Mouse (Mus musculus): ENCODE results near the gene Pdzrn4. TPM values are rescaled to one million over a fixed set of nuclear protein-coding genes. Genes with fewer than 3 reads are reported as not detected.

Pdzrn4 gene
- polyA plus RNA-seq, 1 experiment from 2014 or later, result 0.02 TPM

- H3K4me1 ChIP-seq (ENCODE audit: control insufficient read depth, low read depth, low read length), result no peaks in the 10 kb centered on the region
- H3K9ac ChIP-seq (ENCODE audit: low read depth, low read length), result no peak overlapping the region
- H3K9me3 ChIP-seq (replicated peaks; ENCODE audit: control insufficient read depth, low read length), result no peaks in the 10 kb centered on the region; the same call in 1 of the 2 replicates
- no peaks in the 10 kb centered on the region for H3K36me3 ChIP-seq (ENCODE audit: control insufficient read depth, insufficient read depth)
- no peak for ATAC-seq (ENCODE audit: low read depth)
- H3K4me3 ChIP-seq (ENCODE audit: low read depth, low read length), result no peak overlapping the region
- no peak overlapping the region for H3K27ac ChIP-seq (ENCODE audit: low read length)
- 76% methylated on average over 6 of the region's 6 CpGs for WGBS (ENCODE audit: insufficient replicate concordance)
- H3K4me2 ChIP-seq (ENCODE audit: low read depth, low read length), result no peak overlapping the region
- no peaks in the 10 kb centered on the region for H3K27me3 ChIP-seq (ENCODE audit: control insufficient read depth, insufficient read depth, low read depth, low read length)
Measured at GRCm38 (mm10) chr15:92679541-92679940, 282.9 kb downstream of the Pdzrn4 start.

DNA sequence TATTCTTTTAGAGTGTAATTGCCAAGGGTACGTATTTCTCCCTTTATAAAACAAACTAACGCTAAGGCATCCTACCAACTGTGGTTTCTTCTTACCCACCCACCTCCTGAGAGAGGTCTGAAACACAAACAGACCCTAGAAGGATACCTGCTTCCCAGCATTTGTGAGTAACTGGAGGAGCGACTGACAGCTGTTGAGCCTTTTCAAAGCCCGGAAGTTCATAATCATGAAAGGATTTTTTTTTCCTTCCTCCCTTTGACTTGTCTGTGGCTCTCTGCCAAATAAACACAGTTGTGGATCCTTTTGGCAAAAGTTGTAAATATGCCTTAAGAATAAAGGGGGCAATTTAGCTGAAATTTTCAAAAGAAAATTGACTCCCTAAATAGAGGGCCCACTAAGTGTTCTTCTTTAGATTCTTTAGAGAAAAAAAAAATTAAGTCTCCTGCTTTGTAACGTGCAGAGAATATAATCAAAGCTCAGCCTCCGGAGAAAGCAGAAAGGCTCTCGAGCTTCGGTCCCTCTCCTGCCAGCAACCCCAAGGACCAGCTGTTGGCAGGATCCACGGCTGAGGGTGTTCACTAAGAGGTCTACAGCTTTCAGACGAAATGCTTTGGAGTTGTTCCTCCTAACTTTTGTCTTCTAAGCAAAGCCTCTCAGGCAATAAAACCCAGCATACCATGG lies 299.7 kb downstream of the Pdzrn4 start:
- Histone ChIP-seq H3K36me3 (ENCODE audit: control insufficient read depth, insufficient read depth) (no peaks in the 10 kb centered on the region), H3K4me1 (ENCODE audit: control insufficient read depth, low read depth, low read length) (no peaks in the 10 kb centered on the region), H3K4me3 (ENCODE audit: low read depth, low read length) (no peak overlapping the region), H3K9ac (ENCODE audit: low read depth, low read length) (no peak overlapping the region), H3K9me3 (replicated peaks; ENCODE audit: control insufficient read depth, low read length) (no peaks in the 10 kb centered on the region), H3K4me2 (ENCODE audit: low read depth, low read length) (no peak overlapping the region), H3K27me3 (ENCODE audit: control insufficient read depth, insufficient read depth, low read depth, low read length) (no peaks in the 10 kb centered on the region), H3K27ac (ENCODE audit: low read length) (no peak overlapping the region)
- ATAC-seq (ENCODE audit: low read depth), result no peak
- 40% methylated on average over 10 of the region's 10 CpGs for WGBS (ENCODE audit: insufficient replicate concordance)

GRCm38 (mm10) chr15:92704146-92704545 lies 307.5 kb downstream of the Pdzrn4 start:
- Histone ChIP-seq H3K36me3 (ENCODE audit: control insufficient read depth, insufficient read depth) (no peaks in the 10 kb centered on the region), H3K4me1 (ENCODE audit: control insufficient read depth, low read depth, low read length) (no peaks in the 10 kb centered on the region)
- WGBS (ENCODE audit: insufficient replicate concordance), result 54% methylated on average over 8 of the region's 8 CpGs

DNA sequence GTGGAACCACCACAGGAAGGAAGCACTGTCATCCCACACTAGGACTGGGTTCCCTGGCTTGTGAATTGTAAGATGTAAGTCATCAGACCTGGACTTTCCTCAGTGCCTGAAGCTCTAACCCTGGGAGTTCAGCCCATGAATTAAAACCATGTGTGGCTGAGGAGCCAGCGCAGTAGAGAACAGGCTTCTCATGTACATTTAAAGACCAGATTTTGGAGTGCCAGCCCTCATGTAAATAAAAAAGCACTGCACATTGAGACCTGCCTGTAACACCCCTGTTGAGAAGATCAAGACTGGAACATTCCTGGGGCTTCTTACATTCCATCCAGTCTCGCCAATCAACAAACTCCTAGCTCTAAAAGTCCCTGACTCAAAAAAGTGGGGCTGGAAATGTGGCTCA lies 342.0 kb downstream of the Pdzrn4 start:
- no peaks in the 10 kb centered on the region for H3K4me1 ChIP-seq (ENCODE audit: control insufficient read depth, low read depth, low read length)
- H3K36me3 ChIP-seq (ENCODE audit: control insufficient read depth, insufficient read depth), result no peaks in the 10 kb centered on the region
- H3K9me3 ChIP-seq (replicated peaks; ENCODE audit: control insufficient read depth, low read length), result no peaks in the 10 kb centered on the region
- 40% methylated on average over 2 of the region's 2 CpGs for WGBS (ENCODE audit: insufficient replicate concordance)
- no peak overlapping the region for H3K27ac ChIP-seq (ENCODE audit: low read length)
- no peak overlapping the region for H3K4me3 ChIP-seq (ENCODE audit: low read depth, low read length)
- no peak for ATAC-seq (ENCODE audit: low read depth)
- H3K9ac ChIP-seq (ENCODE audit: low read depth, low read length), result no peak overlapping the region
- H3K27me3 ChIP-seq (ENCODE audit: control insufficient read depth, insufficient read depth, low read depth, low read length), result no peaks in the 10 kb centered on the region
- H3K4me2 ChIP-seq (ENCODE audit: low read depth, low read length), result no peak overlapping the region

More at GRCm38 (mm10) chr15:92704146-92704545, 307.5 kb downstream of the Pdzrn4 start:
- Histone ChIP-seq H3K9ac (ENCODE audit: low read depth, low read length) (no peak overlapping the region), H3K27me3 (ENCODE audit: control insufficient read depth, insufficient read depth, low read depth, low read length) (no peaks in the 10 kb centered on the region), H3K9me3 (replicated peaks; ENCODE audit: control insufficient read depth, low read length) (no peaks in the 10 kb centered on the region), H3K4me3 (ENCODE audit: low read depth, low read length) (no peak overlapping the region), H3K27ac (ENCODE audit: low read length) (no peak overlapping the region), H3K4me2 (ENCODE audit: low read depth, low read length) (no peak overlapping the region)
- no peak for ATAC-seq (ENCODE audit: low read depth)

GRCm38 (mm10) chr15:92739887-92740286 lies 343.2 kb downstream of the Pdzrn4 start:
- Histone ChIP-seq H3K4me1 (ENCODE audit: control insufficient read depth, low read depth, low read length) (no peaks in the 10 kb centered on the region), H3K9me3 (replicated peaks; ENCODE audit: control insufficient read depth, low read length) (no peaks in the 10 kb centered on the region), H3K4me3 (ENCODE audit: low read depth, low read length) (no peak overlapping the region), H3K9ac (ENCODE audit: low read depth, low read length) (no peak overlapping the region), H3K27ac (ENCODE audit: low read length) (no peak overlapping the region), H3K4me2 (ENCODE audit: low read depth, low read length) (no peak overlapping the region), H3K36me3 (ENCODE audit: control insufficient read depth, insufficient read depth) (no peaks in the 10 kb centered on the region), H3K27me3 (ENCODE audit: control insufficient read depth, insufficient read depth, low read depth, low read length) (no peaks in the 10 kb centered on the region)
- WGBS (ENCODE audit: insufficient replicate concordance), result 79% methylated on average over 4 of the region's 4 CpGs
- ATAC-seq (ENCODE audit: low read depth), result no peak

GRCm38 (mm10) chr15:92743624-92744023 lies 346.9 kb downstream of the Pdzrn4 start:
- Histone ChIP-seq H3K9me3 (replicated peaks; ENCODE audit: control insufficient read depth, low read length) (no peaks in the 10 kb centered on the region), H3K4me2 (ENCODE audit: low read depth, low read length) (no peak overlapping the region), H3K4me3 (ENCODE audit: low read depth, low read length) (no peak overlapping the region), H3K27me3 (ENCODE audit: control insufficient read depth, insufficient read depth, low read depth, low read length) (no peaks in the 10 kb centered on the region), H3K9ac (ENCODE audit: low read depth, low read length) (no peak overlapping the region), H3K36me3 (ENCODE audit: control insufficient read depth, insufficient read depth) (no peaks in the 10 kb centered on the region), H3K27ac (ENCODE audit: low read length) (no peak overlapping the region), H3K4me1 (ENCODE audit: control insufficient read depth, low read depth, low read length) (no peaks in the 10 kb centered on the region)
- 73% methylated on average over 6 of the region's 6 CpGs for WGBS (ENCODE audit: insufficient replicate concordance)
- ATAC-seq (ENCODE audit: low read depth), result no peak

- WGBS (ENCODE audit: insufficient replicate concordance), result 63% methylated on average over 7 of the region's 7 CpGs
- no peaks in the 10 kb centered on the region for H3K9me3 ChIP-seq (replicated peaks; ENCODE audit: control insufficient read depth, low read length)
- H3K9ac ChIP-seq (ENCODE audit: low read depth, low read length), result no peak overlapping the region
- no peaks in the 10 kb centered on the region for H3K4me1 ChIP-seq (ENCODE audit: control insufficient read depth, low read depth, low read length)
- no peak overlapping the region for H3K27ac ChIP-seq (ENCODE audit: low read length)
- no peak for ATAC-seq (ENCODE audit: low read depth)
- no peak overlapping the region for H3K4me2 ChIP-seq (ENCODE audit: low read depth, low read length)
- H3K36me3 ChIP-seq (ENCODE audit: control insufficient read depth, insufficient read depth), result no peaks in the 10 kb centered on the region
- no peak overlapping the region for H3K4me3 ChIP-seq (ENCODE audit: low read depth, low read length)
- no peaks in the 10 kb centered on the region for H3K27me3 ChIP-seq (ENCODE audit: control insufficient read depth, insufficient read depth, low read depth, low read length)
Measured at GRCm38 (mm10) chr15:92746081-92746480, 349.4 kb downstream of the Pdzrn4 start.

GRCm38 (mm10) chr15:92752167-92752566 lies 355.5 kb downstream of the Pdzrn4 start:
- Histone ChIP-seq H3K36me3 (ENCODE audit: control insufficient read depth, insufficient read depth) (no peaks in the 10 kb centered on the region), H3K27me3 (ENCODE audit: control insufficient read depth, insufficient read depth, low read depth, low read length) (no peaks in the 10 kb centered on the region), H3K4me3 (ENCODE audit: low read depth, low read length) (no peak overlapping the region), H3K9ac (ENCODE audit: low read depth, low read length) (no peak overlapping the region), H3K4me2 (ENCODE audit: low read depth, low read length) (no peak overlapping the region), H3K4me1 (ENCODE audit: control insufficient read depth, low read depth, low read length) (no peaks in the 10 kb centered on the region), H3K27ac (ENCODE audit: low read length) (no peak overlapping the region), H3K9me3 (replicated peaks; ENCODE audit: control insufficient read depth, low read length) (no peaks in the 10 kb centered on the region)
- ATAC-seq (ENCODE audit: low read depth), result no peak
- 75% methylated on average over 17 of the region's 17 CpGs for WGBS (ENCODE audit: insufficient replicate concordance)

- no peak overlapping the region for H3K4me2 ChIP-seq (ENCODE audit: low read depth, low read length)
- H3K27ac ChIP-seq (ENCODE audit: low read length), result no peak overlapping the region
- H3K4me3 ChIP-seq (ENCODE audit: low read depth, low read length), result no peak overlapping the region
- no peak overlapping the region for H3K9ac ChIP-seq (ENCODE audit: low read depth, low read length)
- WGBS (ENCODE audit: insufficient replicate concordance), result 70% methylated on average over 13 of the region's 13 CpGs
- no peaks in the 10 kb centered on the region for H3K4me1 ChIP-seq (ENCODE audit: control insufficient read depth, low read depth, low read length)
- H3K9me3 ChIP-seq (replicated peaks; ENCODE audit: control insufficient read depth, low read length), result no peaks in the 10 kb centered on the region
- no peaks in the 10 kb centered on the region for H3K27me3 ChIP-seq (ENCODE audit: control insufficient read depth, insufficient read depth, low read depth, low read length)
- no peak for ATAC-seq (ENCODE audit: low read depth)
- no peaks in the 10 kb centered on the region for H3K36me3 ChIP-seq (ENCODE audit: control insufficient read depth, insufficient read depth)
Measured at GRCm38 (mm10) chr15:92752578-92752977, 355.9 kb downstream of the Pdzrn4 start.
